Mouse (Mus musculus) testis, adult 2 months (tissue): Measurements from ENCODE around the gene Galnt10. TPM values are rescaled to one million over a fixed set of nuclear protein-coding genes. Genes with fewer than 3 reads are reported as not detected.
A peak's percentile ranks its signal among the peaks of the same experiment; 100 is the strongest.

Source experiments
- H3K27ac ChIP-seq: fragments of 200-500 bp; 2 replicates; pipeline ENCODE4 v1.5.1; 2012; ENCODE audit warnings: low read depth, low read length; ENCODE audit not compliant: control insufficient read depth, insufficient read depth
- H3K27me3 ChIP-seq: fragments of 200-500 bp; 2 replicates; pipeline ENCODE4 v1.6.1; 2012; ENCODE audit warnings: mild to moderate bottlenecking, low read length, moderate library complexity; ENCODE audit not compliant: control insufficient read depth, insufficient read depth
- H3K36me3 ChIP-seq: fragments of 200-500 bp; 2 replicates; pipeline ENCODE4 v1.6.1; 2012; ENCODE audit warnings: mild to moderate bottlenecking, low read length; ENCODE audit not compliant: control insufficient read depth, insufficient read depth
- H3K4me1 ChIP-seq: fragments of 200-500 bp; 2 replicates; pipeline ENCODE4 v1.6.1; 2012; ENCODE audit warnings: low read length; ENCODE audit not compliant: control insufficient read depth, insufficient read depth
- H3K4me3 ChIP-seq: fragments of 200-500 bp; 2 replicates; pipeline ENCODE4 v1.5.1; 2012; ENCODE audit warnings: low read depth, mild to moderate bottlenecking, low read length, moderate library complexity, mixed read lengths; ENCODE audit not compliant: control insufficient read depth
- CTCF ChIP-seq: fragments of 200-500 bp; IDR thresholded peaks from 2 replicates; pipeline ENCODE4 v1.5.1; 2012; ENCODE audit warnings: low read depth, mild to moderate bottlenecking, inconsistent platforms, low read length, moderate library complexity; ENCODE audit not compliant: control insufficient read depth, insufficient read depth, insufficient replicate concordance
- POLR2A ChIP-seq: fragments of 200-500 bp; IDR thresholded peaks from 2 replicates; pipeline ENCODE4 v1.6.1; 2012; ENCODE audit warnings: low read depth, mild to moderate bottlenecking, inconsistent platforms, low read length, moderate library complexity; ENCODE audit not compliant: control insufficient read depth
- polyA plus RNA-seq: library from polyadenylated mRNA; depleted of rRNA; stranded (reverse); fragments of >200 nt; gene quantifications from 2 replicates; pipeline ENCODE4 v1.2.3, GENCODE M21; 2012

Galnt10 gene
- polyA plus RNA-seq, 1 experiment = 25.9 TPM

DNA sequence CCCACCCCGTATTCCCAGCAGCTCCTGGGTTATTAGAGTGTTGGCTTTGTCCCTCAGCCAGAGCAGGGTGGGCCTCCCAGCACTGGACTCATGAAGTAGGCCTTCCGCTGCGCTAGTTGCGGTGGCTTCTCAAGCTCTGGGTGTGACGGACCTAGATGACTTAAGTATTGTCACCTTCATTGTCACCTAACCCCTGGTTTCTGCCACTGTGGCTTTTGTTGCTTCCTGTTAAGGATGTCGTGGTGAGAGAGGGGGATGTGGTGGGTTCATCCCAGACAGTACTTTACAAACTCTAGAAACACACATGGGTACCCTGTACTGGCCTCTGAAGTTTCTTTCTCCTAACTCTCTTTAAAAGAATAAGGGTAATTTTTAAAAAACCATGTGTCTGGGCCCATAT is 24.3 kb downstream of the Galnt10 start:
- no peaks in the 10 kb centered on the region for H3K36me3 ChIP-seq
- peaks cover 5% of the 10 kb centered on the region; the same call in 1 of the 2 replicates for H3K4me1 ChIP-seq
- TF ChIP-seq POLR2A (no peak), CTCF (no peak)
- no peaks in the 10 kb centered on the region for H3K27me3 ChIP-seq
- H3K27ac ChIP-seq = no peak overlapping the region
- no peak overlapping the region for H3K4me3 ChIP-seq

DNA sequence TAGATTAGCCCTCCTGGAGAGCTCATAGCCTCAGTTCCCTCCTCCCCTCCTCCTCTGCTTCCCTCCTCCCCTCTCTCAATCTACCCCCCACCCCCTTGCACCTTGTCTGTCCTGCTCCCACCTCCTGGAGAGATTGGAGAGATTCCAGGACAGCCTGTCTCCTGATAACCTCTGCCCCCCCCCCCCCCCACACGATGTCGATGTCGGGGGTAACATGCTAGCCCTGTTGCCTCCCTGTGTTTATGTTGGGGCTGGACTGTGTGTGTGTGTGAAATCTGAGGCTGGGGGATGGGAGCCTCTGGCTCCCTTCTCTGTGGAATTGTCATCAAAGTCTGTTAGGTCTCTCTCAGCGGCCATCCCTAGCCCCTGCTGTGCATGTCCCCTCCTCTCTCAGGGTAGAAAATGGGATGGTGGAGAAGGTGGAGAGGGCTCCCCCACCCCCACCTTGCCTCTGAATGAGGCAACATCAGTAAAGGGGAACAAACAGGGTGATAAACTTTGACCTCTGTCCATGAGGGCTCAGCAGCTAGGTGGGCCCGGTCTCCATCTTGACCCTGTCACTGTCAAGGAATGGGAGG is 26.0 kb downstream of the Galnt10 start:
- no peak overlapping the region for H3K4me3 ChIP-seq
- no peak overlapping the region for H3K27ac ChIP-seq
- H3K36me3 ChIP-seq = no peaks in the 10 kb centered on the region
- peaks cover 5% of the 10 kb centered on the region; the same call in 1 of the 2 replicates for H3K4me1 ChIP-seq
- no peaks in the 10 kb centered on the region for H3K27me3 ChIP-seq
- no peak for TF ChIP-seq POLR2A
- no peak for TF ChIP-seq CTCF

DNA sequence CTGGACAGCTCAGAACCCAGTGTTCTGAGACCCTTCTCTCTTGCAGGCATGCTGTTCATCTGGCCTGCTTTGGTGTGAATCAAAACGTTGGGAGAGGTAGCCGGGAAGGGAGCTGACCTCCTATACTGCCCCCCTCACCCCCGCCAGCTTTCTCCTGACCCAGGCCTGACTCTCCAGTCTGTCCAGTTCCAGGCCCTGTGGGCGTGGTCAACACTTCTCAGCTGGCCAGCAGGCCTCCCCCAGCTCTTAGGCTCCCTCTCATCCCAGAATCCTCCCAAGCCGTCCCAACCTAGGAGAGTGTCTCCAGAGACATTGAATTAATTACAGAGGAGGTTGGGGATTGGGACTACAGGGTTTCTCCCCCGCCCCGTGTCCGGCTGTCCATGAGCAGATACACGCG is 26.6 kb downstream of the Galnt10 start:
- H3K36me3 ChIP-seq = no peaks in the 10 kb centered on the region
- no peak overlapping the region for H3K27ac ChIP-seq
- TF ChIP-seq POLR2A = no peak
- no peak for TF ChIP-seq CTCF

DNA sequence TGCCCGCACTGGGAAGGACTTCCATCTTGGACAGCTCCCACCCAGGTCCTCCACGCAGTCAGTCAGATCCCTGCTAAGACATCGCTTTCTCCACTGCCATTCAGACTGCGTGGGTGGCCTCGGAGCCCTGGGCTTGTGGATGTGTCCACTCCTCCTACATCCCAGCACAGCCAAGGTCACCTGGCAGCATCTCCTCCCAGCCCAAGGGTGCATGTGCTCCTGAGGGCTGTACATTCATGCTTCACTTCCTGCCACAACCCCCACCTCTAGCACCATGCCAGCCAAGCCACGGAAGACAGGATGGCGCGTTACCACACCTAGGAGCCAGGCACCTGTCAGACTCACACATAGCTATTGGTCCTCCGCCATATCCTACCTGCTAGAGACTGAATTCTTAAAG is 27.8 kb downstream of the Galnt10 start:
- Histone ChIP-seq H3K27me3 (no peaks in the 10 kb centered on the region), H3K36me3 (no peaks in the 10 kb centered on the region), H3K27ac (no peak overlapping the region), H3K4me3 (no peak overlapping the region), H3K4me1 (peaks cover 5% of the 10 kb centered on the region; the same call in 1 of the 2 replicates)
- TF ChIP-seq POLR2A = no peak
- no peak for TF ChIP-seq CTCF

More for the DNA sequence above, 26.6 kb downstream of the Galnt10 start:
- Histone ChIP-seq H3K4me1 (peaks cover 5% of the 10 kb centered on the region; the same call in 1 of the 2 replicates), H3K27me3 (no peaks in the 10 kb centered on the region), H3K4me3 (no peak overlapping the region)

DNA sequence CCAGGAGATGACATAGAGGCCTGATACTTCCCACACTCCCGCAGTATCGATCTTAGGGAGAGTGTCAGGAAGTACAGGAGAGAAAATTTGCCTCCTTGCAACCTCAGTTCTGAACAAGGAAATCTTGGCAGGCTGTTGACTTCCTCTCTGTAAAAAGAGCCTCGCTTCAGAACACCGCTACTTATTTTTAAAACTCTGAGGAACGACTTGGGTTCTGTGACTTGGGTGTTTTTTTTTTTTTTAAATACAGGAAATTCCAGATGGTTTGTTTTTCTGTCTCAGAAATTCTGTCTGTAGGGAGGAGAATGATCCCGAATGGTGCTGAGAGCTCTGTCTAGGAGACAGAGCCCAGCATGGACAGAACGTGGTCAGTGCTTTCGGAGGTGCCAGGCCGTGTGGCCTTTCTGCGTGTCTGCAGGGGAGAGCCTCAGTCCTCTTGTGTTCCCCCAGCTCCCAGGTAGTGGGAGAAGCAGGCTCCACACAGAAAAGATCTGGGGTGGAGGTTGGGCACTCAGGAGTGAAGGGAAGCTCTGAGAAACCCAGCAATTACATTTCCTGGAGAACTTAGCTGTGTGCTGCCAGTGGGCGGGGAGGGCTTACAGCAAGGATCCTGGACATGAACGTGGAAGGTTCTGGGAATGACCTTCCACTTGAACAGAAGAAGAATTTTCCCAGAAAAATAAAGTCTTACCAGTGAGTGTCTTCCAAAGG is 28.9 kb downstream of the Galnt10 start:
- Histone ChIP-seq H3K27me3 (no peaks in the 10 kb centered on the region), H3K4me3 (no peak overlapping the region), H3K27ac (peak overlapping the region; percentile 79), H3K36me3 (no peaks in the 10 kb centered on the region), H3K4me1 (peaks cover 5% of the 10 kb centered on the region; the same call in 1 of the 2 replicates)
- no peak for TF ChIP-seq CTCF
- TF ChIP-seq POLR2A = no peak

DNA sequence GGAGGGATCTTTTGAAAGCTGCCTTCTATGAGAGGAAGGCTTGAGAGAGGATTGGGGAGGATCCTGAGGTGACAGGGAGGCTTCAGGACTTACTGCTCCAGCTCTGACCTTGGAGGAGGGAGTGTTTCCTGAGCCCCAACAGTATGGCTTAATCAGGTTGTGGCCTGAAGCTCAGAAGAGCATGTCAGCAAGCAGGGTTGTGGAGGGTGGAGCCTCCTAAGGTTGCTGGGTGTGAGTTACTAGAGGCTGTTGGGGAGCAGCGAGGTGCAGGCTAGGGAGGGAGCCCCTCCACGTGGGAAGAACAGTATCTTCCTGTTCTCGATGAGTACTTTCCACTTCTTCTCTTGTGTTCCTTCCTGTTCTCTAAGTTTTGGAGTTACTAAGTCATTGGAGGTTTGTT is 32.0 kb downstream of the Galnt10 start:
- Histone ChIP-seq H3K4me1 (peaks cover 5% of the 10 kb centered on the region; the same call in 1 of the 2 replicates), H3K4me3 (no peak overlapping the region), H3K27ac (no peak overlapping the region), H3K36me3 (no peaks in the 10 kb centered on the region), H3K27me3 (no peaks in the 10 kb centered on the region)
- TF ChIP-seq POLR2A (no peak), CTCF (no peak)

DNA sequence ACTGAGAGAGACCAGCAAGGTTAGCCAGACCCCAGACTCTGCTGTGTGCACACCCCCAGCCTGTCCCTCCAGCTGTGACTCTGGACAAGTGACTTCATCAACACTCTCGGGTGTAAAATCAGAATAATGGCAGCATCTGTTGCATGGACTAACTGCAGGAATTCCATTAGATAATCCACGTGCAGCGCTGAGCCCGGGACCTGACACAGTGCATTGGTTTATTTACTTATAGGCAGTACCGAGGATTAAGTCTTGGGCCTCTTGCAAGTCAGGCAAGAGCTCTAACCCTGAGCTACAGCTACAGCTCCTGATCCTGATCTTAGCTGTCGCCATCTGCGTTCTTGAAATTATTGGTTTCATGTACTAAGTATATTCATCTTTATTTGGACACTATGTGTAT is 37.3 kb downstream of the Galnt10 start:
- Histone ChIP-seq H3K36me3 (no peaks in the 10 kb centered on the region), H3K4me1 (peaks cover 2% of the 10 kb centered on the region), H3K27ac (no peak overlapping the region), H3K4me3 (no peak overlapping the region), H3K27me3 (no peaks in the 10 kb centered on the region)
- no peak for TF ChIP-seq CTCF
